Mouse (Mus musculus): ENCODE data around the gene Pemt. TPM values are rescaled to one million over a fixed set of nuclear protein-coding genes. Genes with fewer than 3 reads are reported as not detected.
"Not testable (repeated sequence)": the region's sequence is repeated elsewhere in the genome, so short reads cannot be mapped to it uniquely, and the experiment has no call there.

Gene Pemt
- total RNA-seq, 2 experiments from 2014 or later: 1.6 to 3.3 TPM

- DNase-seq: no peak
Observed at GRCm38 (mm10) chr11:59948401-59948767, 97.9 kb downstream of the Pemt start.

DNA sequence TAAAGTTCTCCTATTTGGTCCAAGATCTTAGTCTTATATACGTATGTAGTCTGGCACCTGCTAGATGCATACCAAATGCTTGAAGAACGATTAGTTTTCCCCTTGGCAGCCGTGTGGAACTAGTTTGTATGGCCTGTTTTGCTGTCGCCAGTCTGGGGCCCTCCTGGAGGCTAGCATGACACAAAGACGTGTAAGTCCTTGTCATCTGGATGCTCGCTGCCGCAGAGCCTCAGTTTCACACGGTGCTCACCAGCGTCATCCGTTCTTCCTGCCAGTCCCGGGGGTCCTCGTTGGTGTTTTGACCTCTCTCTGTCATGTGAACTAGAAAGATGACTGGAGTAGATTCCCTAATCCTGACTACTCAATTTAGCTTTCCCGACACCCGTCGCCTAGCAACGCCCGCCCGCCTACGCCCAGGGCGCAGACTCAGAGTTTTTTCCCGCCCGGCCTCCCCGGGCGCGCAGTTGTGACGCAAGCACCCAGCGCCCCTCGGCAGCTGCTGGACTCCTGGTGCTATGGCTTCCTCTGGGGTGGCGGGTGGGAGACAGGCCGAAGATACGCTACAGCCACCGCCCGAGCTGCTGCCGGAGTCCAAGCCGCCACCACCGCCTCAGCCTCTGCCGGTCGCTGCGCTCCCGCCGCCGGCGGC lies 98.4 kb downstream of the Pemt start, which contains the start of gene Med9:
Med9 (plus strand) TSS at position 455 of the 649 bp plus-strand sequence.
- DNase-seq: peak; percentile 96 to 97

- DNase-seq: not testable (repeated sequence)
Observed at GRCm38 (mm10) chr11:59944855-59945254, 101.4 kb downstream of the Pemt start.

DNA sequence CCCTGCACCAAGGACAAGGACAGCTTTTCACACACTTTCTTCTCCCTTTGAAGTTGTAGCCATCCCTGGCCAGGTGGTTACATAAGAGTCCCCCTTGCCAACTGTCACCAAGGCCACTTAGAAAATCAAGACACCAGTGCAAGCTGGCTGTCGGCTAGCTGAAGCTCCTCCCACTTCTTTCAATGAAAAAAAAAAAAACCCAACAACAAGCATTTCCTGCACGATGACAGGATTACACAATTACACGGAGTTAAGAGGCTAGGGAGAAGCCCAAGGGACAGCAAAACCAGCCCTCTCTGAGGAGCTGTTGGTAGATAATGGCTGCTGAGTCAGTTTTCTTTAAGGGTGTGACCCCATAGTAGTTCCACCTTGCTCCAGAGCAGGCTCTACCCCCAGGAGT lies 104.9 kb downstream of the Pemt start:
- DNase-seq: no peak

GRCm38 (mm10) chr11:59940645-59941044 lies 105.6 kb downstream of the Pemt start:
- no peak for DNase-seq

DNA sequence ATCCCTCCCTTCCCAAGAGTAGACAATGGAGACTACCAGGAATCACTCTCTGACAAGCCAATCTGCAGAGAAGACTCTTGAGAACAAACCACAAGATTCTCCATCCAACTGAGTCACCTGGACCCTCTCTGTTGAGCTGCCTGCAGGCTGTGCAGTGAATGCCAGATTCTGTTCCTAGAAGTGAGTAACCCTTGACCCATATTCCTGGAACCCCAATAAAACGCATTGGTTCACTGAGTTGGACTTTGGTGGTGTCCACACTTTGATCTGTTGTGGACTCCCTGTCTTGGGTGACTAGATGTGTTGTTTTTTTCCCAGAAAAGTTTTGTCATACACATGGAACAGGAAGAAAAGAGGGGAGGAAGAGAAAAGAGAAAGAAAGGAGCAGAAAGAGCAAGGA lies 106.5 kb downstream of the Pemt start:
- no peak for DNase-seq

GRCm38 (mm10) chr11:59937615-59938014 lies 108.7 kb downstream of the Pemt start:
- no peak for DNase-seq

DNA sequence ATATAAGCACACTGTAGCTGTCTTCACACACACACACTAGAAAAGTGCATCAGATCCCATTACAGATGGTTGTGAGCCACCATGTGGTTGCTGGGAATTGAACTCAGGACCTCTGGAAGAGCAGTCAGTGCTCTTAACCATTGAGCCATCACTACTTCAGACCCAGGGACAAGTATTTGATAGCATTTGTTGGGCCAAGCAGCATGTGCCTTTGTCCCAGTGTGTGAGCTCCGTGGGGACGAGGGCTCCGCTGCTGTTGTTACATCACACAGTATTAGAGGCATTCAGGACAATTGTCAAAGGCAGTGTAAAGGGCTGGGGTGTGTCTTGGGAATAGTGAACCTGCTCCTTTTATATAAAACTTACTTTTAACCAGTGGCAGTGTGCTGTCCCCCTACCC lies 109.3 kb downstream of the Pemt start:
- no peak for DNase-seq

GRCm38 (mm10) chr11:59933943-59934342 lies 112.3 kb downstream of the Pemt start:
- DNase-seq: no peak

- DNase-seq: no peak
Observed at GRCm38 (mm10) chr11:59932560-59933337, 113.5 kb downstream of the Pemt start.

DNA sequence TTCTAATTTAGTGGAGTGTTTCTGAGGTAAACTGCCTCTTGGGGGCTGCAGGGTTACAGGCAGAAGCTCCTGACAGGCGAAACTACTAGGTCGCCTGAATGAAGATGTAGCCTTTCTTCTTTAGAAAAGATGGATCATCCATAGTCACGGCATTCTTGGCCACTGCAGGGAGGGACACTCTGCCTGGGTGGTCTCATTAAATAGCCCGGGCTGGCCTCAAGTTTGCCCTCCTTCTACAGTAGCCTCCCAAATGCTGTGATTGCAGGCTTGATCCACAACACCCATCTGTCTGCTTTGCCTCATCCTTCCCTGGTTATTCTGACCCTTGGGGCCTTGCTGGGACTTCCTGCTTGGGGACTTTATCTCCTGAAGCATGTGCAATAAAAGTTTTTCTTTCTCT lies 116.3 kb downstream of the Pemt start:
- no peak for DNase-seq

DNA sequence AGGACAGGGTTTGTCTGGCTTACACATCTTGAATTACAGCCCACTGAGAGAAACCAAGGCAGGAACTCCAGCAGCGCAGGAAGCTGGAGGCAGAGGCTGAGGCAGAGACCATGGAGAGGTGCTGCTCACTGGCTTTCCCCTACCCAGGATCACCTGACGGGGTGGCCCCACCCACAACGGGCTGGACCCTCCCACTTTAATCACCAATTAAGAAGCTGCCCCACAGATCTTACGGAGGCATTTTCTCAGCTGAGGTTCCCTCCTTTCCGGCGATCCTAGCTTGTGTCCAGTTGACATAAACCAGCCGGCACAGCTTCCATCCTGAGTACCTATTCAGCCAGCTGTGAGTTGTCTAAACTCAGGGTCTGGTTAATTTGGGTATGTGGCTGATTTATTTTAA lies 125.0 kb downstream of the Pemt start:
- peak in 1 of 2 experiments; percentile 19 for DNase-seq

Other genes starting within 250 kb of the Pemt start
- 10 to 100 TPM; 43.5 to 49.5 TPM for gene Flcn, start 236.5 kb downstream of the Pemt start, total RNA-seq (2021)
- 10 to 100 TPM; 26.1 to 31.6 TPM for gene Nt5m, start 207.0 kb downstream of the Pemt start, total RNA-seq (2021)
- 10 to 100 TPM; 71.7 to 75.1 TPM for gene Cops3, start 206.7 kb downstream of the Pemt start, total RNA-seq (2021)
- gene Med9, start 98.3 kb downstream of the Pemt start, total RNA-seq (2021): 10 to 100 TPM; 26.8 to 27.0 TPM
- gene Rasd1, start 81.5 kb downstream of the Pemt start, total RNA-seq (2021): 10 to 100 TPM in 1 of 2 experiments, 1 to 10 TPM in 1; 4.5 to 10.9 TPM
- gene Rai1, start 58.5 kb upstream of the Pemt start, total RNA-seq (2021): 10 to 100 TPM; 18.0 to 23.0 TPM
- gene Srebf1, start 176.1 kb upstream of the Pemt start, total RNA-seq (2021): 10 to 100 TPM; 25.7 to 36.6 TPM

All from heart, adult 18-20 months (tissue).